Mouse (Mus musculus) heart, adult 11 months (tissue): ENCODE results near the gene Iqck.

Experiments
- DNase-seq: peaks from one replicate; pipeline ENCODE4 v3.0.0; 2022

Iqck gene

GRCm38 (mm10) chr7:118992623-118993405 lies 137.3 kb downstream of the Iqck start:
- peak; percentile 89 for DNase-seq

GRCm38 (mm10) chr7:118993597-118994230 lies 138.2 kb downstream of the Iqck start:
- DNase-seq = peak; percentile 86

DNA sequence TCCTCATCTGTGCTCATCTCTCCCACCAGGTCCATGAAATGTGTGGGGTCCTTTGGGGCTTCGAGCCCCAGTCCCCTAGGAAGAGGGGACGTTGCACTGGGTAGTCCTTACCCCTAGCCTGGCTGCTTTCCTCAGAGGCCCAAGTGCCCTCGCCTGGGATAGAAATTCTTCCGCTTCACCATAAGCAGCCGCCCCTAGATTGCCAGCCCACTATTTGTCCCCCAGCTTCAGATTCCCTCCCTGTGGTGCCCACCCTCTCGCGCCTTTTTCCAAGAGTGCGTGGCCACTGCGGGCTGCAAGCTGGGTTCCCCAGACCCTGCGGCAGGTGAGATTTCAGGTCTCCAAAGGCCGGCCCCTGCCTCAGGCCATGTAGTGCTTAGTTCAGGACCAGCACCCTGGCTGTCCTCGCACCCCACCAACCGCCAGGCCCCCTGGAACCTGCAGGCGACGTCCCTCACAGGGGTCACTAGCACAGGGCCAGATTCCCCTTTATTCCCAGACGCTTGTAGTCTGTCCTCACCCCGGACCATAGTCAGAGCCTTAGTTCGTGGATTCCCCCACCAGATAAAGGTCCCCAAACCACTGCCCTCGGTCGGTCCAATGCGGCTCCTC lies 138.8 kb downstream of the Iqck start:
- peak; percentile 95 for DNase-seq

- peak; percentile 99 for DNase-seq
These were observed 139.5 kb downstream of the Iqck start, which contains the start of gene Gprc5b for GRCm38 (mm10) chr7:118995007-118995406. Gene Gprc5b, minus strand, starts transcription at chr7:118995211.

DNA sequence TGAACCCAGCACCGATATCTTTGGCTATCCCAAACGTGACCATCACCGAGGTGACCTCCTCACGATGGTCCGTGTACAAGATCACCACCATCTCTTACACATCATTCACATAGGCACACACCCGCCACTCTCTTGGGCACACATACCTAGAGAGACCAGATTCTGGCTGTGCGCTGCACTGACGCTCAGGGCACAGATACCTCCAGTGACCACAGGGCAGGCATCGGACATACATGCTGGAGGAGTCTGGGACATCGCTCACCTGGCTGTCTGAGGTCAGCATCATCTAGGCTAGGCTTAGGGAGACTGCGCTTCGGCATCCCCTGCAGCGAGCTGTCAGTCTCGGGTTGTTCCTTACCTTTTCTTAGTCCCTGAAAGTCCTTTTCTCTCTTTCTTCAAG lies 140.1 kb downstream of the Iqck start:
- no peak for DNase-seq

DNA sequence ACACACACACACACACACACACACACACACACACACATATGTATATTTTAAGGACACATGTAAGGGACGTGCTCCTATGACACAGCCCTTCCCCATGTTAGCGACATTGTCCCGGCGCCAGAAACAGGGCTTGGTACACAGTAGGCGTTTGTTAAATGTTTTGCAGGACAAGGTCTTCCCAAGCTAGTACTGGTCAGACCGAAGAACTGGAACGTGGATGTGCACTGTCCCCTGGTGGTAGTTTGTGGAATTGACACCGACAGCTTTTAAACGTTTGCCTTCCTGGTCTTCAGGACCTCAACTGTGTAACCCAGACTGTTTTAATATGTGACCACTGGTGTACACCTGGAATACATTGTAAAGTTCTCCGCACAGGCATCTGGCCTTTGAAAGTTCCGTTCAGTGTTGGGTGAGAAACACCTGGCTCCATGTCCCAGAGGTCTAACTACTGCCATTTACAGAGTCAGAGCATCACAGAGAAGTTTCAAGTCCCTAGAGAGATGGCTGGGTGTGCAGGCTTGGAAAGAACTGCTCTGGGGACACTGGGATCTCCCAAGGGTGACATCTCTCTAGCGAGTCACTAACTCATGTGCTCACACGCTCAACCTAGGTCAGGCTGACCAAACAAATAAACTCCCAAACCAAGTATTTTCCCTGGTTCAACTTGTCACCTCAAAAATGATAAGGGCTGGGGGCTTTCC lies 140.7 kb downstream of the Iqck start:
- peak; percentile 96 for DNase-seq

- DNase-seq = no peak
These were observed 144.3 kb downstream of the Iqck start for GRCm38 (mm10) chr7:118999857-119000256.

GRCm38 (mm10) chr7:119001965-119002364 lies 146.4 kb downstream of the Iqck start:
- peak; percentile 83 for DNase-seq

DNA sequence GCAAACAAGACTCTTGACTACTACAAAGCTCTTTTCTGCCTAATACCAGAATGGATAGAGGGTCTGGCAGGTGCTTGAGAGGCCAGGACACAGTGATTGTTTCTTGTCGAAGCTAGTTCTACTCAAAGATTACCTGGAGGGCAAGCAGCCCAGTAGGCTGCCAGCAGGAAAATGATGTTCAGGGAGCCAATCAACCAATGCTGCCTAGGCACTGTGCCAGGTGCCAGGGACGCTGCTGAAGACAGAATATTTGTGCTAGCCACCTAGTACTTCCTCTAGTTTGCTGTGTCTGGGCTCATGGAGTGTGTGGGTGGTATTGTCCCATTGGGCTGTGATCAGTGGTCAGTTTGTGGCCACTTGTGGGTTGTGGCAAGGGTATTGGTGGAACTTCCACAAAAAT lies 146.9 kb downstream of the Iqck start:
- peak; percentile 79 for DNase-seq

GRCm38 (mm10) chr7:119010854-119011529 lies 155.4 kb downstream of the Iqck start:
- peak; percentile 90 for DNase-seq

DNA sequence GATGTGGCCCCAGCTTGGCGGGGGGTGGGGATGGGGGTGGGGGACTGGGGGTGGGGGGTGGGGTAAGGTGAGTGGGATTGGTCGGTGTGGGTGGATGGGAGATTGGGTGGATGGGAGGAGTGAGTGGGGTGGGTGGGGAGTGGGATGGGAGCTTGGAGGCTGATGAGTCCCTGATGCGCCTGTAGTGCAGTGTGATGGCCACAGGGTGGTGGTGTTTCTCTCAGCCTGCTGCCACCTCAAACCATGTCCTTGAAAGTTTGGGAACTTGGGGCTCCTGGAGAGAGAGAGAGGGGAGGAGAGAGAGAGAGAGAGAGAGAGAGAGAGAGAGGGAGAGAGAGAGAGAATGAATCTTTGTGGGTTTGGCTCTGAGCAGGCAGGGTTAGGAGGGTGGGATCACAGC lies 160.2 kb downstream of the Iqck start:
- no peak for DNase-seq

GRCm38 (mm10) chr7:119019537-119019936 lies 164.0 kb downstream of the Iqck start:
- DNase-seq = peak; percentile 90
